In the genomic region with DNA sequence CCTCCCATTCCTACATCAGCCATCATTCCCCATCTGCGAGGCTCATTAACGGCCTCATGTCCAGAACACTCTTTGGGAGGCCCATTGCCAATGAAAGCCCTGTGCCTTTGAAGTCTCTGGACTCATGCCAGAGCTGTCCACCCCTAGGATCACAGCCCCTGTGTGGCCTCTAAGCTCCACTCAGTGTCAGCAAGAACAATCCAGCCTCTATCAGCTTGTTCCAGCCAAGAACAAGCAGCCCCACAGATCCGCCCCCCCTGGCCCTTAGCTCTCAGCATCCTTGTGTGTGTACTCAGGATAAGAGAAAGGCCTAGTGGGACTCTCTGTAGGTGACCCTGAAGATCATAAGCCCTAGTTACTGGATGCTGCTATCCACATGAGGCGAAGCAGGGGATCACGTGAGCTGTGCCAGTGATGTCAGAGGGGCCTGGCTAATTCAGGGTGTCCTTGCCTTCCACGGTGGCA, we compare ENCODE assay signal across 8 mouse cellular contexts.
A peak's percentile ranks its signal among the peaks of the same experiment; 100 is the strongest.
DNase-seq lines count a peak whose midpoint lies in the region; ATAC-seq lines count a peak whose summit lies in the region.

No protein-coding gene starts in this region.

- H3K4me2 ChIP-seq in embryonic facial prominence, embryonic 12.5 days (replicated peaks) = no peak overlapping the region
- no peak overlapping the region for H3K4me2 ChIP-seq in midbrain, embryonic 11.5 days

- no peak overlapping the region for H3K27ac ChIP-seq in embryonic facial prominence, embryonic 12.5 days
- no peak overlapping the region for H3K27ac ChIP-seq in midbrain, embryonic 11.5 days (ENCODE audit: low read depth, low read length)

- WGBS in embryonic facial prominence, embryonic 12.5 days = 65% methylated on average over 6 of the region's 6 CpGs
- WGBS in midbrain, embryonic 11.5 days = 51% methylated on average over 6 of the region's 6 CpGs

- H3K9ac ChIP-seq in embryonic facial prominence, embryonic 12.5 days = no peak overlapping the region
- no peak overlapping the region for H3K9ac ChIP-seq in midbrain, embryonic 11.5 days (ENCODE audit: low read length)

- DNase-seq in embryo, embryonic 10.5 days (ENCODE audit: low spot score) = peak; percentile 39
- no peak for DNase-seq in embryo, embryonic 9.5 days (ENCODE audit: extremely low spot score)
- DNase-seq in heart, postnatal 14 days = peak; percentile 51 to 58
- DNase-seq in midbrain, embryonic 11.5 days (ENCODE audit: low spot score, missing footprints) = no peak
- DNase-seq in yolk sac, embryonic 10.5 days (ENCODE audit: low spot score) = no peak
- DNase-seq in kidney, adult 8-10 months = no peak
- DNase-seq in spleen, adult 18-20 months = no peak

- peaks cover 5% of the 10 kb centered on the region; the same call in 1 of the 2 replicates for H3K4me1 ChIP-seq in embryonic facial prominence, embryonic 12.5 days
- H3K4me1 ChIP-seq in midbrain, embryonic 11.5 days (ENCODE audit: control insufficient read depth, insufficient read depth, low read length) = no peaks in the 10 kb centered on the region

- ATAC-seq in embryonic facial prominence, embryonic 12.5 days (ENCODE audit: insufficient number of reproducible peaks, insufficient read depth, low FRiP score, low TSS enrichment) = peak; percentile 30; the same call in 1 of the 2 replicates
- ATAC-seq in midbrain, embryonic 11.5 days (ENCODE audit: low FRiP score) = peak; percentile 63

- H3K27me3 ChIP-seq in embryonic facial prominence, embryonic 12.5 days = no peaks in the 10 kb centered on the region
- H3K27me3 ChIP-seq in midbrain, embryonic 11.5 days (ENCODE audit: control insufficient read depth, insufficient read depth, low read length) = no peaks in the 10 kb centered on the region

- H3K9me3 ChIP-seq in embryonic facial prominence, embryonic 12.5 days = no peaks in the 10 kb centered on the region
- H3K9me3 ChIP-seq in midbrain, embryonic 11.5 days (ENCODE audit: control insufficient read depth, low read length) = no peaks in the 10 kb centered on the region

- no peaks in the 10 kb centered on the region for H3K36me3 ChIP-seq in embryonic facial prominence, embryonic 12.5 days
- no peaks in the 10 kb centered on the region for H3K36me3 ChIP-seq in midbrain, embryonic 11.5 days (ENCODE audit: control insufficient read depth, insufficient read depth, low read length)

- no peak overlapping the region for H3K4me3 ChIP-seq in embryonic facial prominence, embryonic 12.5 days
- no peak overlapping the region for H3K4me3 ChIP-seq in midbrain, embryonic 11.5 days (ENCODE audit: low read depth, low read length)

- intact Hi-C loops in heart, postnatal 14 days (cut with DNase I) = no loop called here

Comparison
In these comparisons a context has a peak if more than half of its experiments do, and no peak if none do; other contexts are left out.
1. DNase-seq: peak in embryo, embryonic 10.5 days (single experiment) and heart, postnatal 14 days (2 of 2); none in embryo, embryonic 9.5 days (single experiment), midbrain, embryonic 11.5 days (single experiment), yolk sac, embryonic 10.5 days (single experiment), kidney, adult 8-10 months (0 of 2) and spleen, adult 18-20 months (0 of 2).